Mouse (Mus musculus): Measurements from ENCODE around the gene Arhgap15.
"Not testable (repeated sequence)": the region's sequence is repeated elsewhere in the genome, so short reads cannot be mapped to it uniquely, and the experiment has no call there.

Arhgap15 gene

DNA sequence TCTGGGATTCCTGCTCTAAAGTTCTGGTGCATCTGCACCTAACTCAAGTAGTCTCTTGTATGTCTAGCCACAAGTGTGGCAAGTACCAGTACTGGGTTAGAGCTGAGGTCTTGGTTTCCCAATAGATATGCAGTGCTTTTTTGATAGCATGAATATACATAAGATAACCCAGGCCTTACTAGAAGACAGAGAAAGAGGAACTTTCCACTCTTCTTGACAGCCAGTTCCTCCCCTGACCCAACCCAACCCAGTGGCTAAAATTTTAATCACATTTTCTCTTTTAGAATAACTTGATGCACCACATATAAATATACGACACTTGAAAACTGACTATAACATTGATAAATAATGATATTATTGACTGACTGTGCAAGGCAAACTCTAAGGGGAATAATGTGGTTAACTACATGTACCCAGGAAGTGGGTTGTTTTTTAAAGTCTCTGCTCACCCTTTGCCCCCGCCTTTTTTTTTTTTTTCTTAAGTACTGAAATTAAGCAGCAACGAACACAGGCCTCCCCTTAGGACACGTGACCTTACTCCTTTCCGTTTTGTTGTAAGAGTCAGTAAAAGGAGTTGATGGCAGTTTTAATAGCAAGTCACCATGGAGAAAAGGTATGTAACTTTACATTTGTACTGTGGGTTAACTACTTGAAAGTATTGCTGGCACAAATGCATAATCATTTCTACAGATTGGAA lies at the start of gene Arhgap15:
Gene Arhgap15, plus strand, starts transcription at position 538 of the 697 bp plus-strand sequence.
- no peak for DNase-seq

DNA sequence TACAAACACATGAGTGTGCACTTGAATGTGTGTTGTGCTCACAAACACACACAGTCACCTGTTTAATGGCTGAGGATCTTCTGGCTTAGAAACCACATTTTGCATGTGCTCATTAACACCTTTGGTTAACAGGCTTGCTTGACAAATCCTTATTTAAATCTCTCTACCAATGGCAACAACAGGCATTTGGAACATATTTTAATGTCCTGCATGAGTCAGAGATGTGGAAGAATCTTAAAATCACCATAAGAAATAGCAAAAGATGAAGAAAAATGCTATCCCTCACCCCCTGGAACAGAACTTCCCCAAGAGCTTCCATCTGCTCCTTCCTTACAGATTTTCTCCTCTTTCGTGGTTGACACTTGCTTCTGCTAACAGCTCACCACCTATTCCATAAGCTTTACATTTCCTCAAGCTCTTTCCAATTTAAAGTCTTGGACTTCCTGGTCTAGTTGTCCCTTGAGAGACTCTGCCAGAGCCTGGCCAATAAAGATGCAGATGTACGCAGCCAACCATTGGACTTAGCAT lies 35.9 kb upstream of the Arhgap15 start:
- no peak for DNase-seq

DNA sequence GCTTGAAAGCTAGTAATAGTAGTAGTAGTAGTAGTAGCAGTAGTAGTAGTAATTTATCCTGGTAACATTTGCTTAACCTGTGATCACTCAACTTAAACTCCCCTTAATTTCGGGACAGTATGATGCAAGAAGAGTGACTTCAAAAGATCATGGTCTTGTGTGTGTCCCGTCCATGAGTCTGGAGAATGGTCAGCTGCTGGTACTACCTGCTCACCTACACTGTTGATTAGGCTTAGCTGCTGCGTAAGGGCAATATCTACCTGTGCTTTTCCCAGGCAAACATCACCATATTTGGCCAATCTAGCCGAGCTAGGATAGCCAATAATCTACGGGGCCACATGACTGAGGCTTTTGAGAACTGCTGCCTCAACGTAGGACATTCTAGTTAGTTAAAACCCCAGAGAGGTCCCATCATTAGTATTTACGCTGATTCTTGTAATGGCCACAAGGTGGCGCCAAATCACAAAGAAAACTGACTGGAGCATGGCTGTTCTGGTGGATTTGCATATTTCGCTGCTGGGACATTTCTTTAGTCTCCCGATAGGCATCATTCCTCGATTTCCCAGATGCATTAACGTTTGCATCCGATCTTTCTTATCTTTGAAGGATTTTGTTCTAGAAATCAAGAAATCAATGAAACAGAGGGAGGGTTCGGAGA lies 26.0 kb upstream of the Arhgap15 start:
- DNase-seq: peak; percentile 32

DNA sequence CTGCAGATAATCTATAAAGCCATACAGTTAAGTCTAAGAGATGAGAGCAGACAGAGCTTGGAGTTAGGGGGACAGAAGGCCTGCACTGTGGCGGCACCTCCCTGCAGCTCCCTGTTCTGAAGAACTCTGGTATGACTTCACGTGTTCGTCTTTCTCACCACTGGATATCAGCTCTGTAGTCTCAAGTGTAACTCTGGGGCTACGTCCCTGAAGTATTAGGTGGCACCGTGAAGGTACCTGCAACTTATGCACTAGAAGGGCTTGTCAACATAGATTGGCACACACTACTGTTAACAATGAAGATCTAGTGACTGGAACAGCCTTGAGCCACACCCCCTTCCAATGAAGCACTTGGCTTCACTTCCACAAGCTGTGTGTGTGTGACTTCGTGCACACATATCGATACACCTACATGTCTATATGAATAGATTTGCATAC lies 25.5 kb upstream of the Arhgap15 start:
- DNase-seq: peak; percentile 2

DNA sequence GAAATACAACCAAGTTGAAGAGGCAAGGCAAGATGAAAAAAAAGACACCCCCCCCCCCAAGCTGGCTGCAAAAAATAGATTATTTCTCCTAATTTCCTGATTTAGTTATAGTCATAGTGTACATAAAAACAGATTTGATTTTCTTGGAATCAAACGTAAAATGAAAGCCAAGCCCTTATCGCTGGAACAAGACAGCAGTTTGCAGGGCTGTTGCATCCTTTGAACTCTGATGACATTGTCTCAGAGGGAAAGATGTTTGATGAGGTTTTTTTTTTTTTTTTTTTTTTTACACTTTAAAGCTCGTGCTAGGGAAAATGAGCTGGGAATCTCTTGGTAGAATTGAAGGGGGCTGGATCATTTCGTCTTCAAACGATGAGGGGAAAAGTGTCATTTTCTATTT lies 21.4 kb upstream of the Arhgap15 start:
- DNase-seq: no peak

DNA sequence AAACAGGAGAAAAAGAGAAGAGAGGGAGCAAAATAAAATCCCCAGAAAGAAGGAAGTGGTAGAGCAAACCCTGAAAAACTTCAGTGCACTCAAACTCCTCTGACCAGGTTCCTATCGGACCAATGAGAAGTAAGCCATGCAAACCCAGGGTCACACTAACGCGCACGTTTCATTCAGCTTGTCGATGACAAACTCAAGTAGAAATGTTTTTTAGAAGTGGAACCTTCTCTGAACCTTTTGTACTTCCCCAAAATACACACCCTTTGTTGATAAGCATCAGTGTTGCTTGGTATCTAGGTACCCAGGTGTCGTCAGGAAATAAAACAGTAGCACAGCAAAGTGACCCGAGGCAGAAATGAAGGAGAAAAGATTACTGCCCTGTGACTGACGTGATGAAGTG lies 20.9 kb upstream of the Arhgap15 start:
- DNase-seq: no peak

DNA sequence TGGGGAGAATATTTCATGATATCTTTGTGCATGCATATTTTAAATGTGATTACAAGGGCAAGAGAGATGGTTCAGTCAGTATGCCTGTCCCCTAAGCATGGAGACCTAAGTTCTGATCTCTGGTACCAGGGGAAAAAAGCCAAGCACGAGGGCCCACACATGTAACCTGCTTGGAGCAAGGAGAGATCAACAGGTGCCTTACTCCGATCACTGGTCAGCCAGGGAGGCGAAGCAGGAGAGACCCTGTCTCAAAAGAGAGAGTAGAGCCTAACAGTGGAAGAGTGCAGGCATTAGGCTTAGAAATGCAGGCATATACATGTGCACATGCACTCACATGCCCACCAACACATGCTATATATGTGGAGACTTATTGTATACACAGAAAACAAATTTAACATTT lies 19.8 kb upstream of the Arhgap15 start:
- no peak for DNase-seq

DNA sequence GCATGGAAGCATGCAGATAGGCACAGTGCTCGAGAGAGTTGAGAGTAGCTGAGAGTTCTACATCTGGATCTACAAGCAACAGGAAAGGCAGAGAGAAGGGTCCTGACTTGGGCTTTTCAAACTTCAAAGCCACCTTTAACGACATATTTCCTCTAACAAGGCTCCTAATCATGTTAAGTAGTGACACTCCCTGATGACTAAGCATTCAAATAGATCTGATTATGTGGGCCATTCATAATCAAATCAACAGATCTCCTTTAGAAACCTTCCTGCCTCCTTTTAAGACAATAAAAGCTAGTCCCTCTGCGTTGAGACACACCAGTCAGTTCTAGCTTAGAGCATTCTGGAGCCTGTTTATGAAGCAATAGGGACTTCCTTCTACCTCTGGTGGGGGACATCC lies 16.2 kb upstream of the Arhgap15 start:
- DNase-seq: no peak

DNA sequence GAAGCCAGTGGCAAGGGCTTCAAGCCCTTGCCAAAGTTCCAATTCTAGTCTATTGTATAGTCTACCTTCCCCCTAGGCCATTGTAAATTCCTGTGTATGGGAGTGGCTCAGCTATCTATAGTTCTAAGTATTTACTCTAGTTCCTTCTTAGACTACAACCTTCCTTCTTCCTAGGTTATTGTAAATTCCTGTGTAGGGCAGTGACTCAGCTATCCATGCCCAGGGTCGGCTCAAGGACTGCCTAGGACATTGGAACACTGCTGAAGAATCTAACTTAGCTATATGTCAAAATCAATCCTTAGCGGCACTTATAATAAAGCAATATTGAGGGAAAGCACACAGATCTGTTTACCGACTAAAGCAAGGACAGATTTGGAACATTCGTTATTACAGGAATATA lies 13.6 kb upstream of the Arhgap15 start:
- DNase-seq: not testable (repeated sequence)

DNA sequence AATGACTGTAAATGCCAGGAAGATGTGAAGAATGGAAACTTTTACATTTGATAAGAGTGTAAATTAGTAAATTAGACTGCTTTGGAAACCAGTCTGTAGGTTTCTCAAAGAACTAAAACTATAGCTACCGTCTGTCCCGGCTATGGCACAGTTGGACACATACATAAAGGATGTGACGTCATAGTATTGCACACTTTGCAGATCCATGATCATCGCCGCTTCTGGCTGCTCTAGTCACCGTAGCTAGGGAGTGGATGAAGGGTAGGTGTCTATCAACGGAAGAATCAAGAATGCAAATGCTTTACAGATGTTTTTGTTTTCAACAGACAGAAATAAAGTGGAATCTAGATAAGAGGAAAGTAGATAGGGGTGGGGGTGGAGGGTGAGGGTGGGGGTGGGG lies 11.1 kb upstream of the Arhgap15 start:
- DNase-seq: no peak

DNA sequence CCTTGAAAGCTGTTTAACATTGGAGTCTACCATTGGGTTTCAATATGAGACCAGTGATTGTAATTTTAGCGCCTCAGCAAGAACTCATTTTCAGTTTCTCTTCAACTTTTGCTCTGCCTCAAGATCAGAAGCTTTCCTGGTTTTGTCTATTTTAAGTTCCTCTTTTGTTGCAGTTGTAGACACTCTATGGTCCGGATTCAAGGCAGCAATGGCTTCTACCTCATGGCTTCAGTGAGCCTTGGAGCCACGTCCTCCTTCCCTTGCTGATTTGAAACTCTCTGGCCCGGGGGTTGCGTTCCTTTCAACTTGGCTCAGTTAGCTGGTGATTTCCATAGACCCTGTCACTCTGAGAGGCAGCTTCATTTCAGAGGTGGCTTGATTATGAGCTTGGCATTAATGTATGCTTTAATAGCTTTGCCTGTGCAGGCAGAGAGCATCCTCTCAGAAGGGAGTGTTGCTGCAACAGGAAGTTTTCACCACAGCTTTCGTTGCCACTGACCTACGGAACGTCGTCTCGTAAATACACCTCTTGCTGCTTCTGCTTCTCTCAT lies 10.0 kb upstream of the Arhgap15 start:
- DNase-seq: no peak

DNA sequence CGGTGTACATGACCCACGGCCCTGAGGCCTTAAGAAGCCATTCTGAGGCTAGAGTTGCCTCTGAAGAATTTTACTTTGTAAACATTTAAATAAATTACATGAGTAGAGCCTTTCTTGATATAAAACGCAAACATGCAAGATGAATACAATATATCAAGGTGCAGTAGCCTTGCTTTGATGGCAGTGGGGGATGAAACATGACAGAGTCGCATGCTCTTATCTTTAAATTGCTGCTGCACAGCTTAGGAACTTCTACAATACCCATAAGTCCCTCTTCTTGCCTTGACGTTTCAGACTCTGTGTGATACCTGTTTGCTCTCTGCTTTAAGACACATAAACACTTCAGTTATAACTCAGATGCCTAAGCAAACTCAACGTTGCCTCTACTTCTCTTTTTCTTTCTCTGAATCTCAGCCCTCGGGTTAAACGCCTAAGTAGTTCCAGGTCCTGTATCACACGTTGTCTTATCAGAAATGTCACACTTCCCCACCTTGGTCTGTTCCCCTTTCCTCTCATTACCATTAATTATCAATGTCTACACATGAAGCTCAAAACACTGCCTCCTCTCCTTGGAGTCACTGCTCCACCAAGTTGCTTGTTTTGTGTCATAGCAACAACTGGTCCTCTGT lies 9.3 kb upstream of the Arhgap15 start:
- no peak for DNase-seq

DNA sequence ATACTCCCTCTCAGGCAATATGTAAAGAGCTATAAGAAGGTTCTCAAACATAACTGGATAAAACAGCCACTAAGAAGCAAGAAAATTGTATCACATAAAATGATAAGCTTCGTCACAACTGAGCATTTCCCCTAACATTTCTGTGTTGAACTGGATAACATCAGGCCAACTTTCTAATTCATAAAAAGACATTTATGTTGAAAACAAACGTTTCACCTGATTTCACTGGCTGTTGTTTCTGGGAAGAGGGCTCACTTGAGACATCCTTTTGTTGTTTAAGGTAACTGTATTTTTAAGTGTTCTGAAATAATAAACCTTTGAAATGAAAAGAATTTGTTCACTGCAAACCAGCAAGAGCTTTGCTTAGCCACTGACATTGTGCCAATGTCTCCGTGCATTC lies 697 bp downstream of the Arhgap15 start:
- DNase-seq: no peak

DNA sequence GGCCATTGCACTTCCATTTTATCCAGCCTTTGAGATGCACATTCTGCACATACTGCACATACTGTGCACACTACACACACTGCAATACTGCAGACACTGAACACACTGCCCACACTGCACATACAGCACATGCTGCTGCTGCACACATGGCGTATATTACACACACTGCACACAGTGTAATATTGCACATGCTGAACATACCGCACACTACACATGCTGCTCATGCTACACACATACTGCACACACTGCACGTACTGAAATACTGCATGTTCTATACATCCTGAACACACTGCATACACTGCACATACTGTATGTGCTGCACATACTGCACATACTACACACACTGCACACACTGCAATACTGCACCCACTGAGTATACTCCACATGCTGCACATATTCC lies 7.3 kb downstream of the Arhgap15 start:
- no peak for DNase-seq

DNA sequence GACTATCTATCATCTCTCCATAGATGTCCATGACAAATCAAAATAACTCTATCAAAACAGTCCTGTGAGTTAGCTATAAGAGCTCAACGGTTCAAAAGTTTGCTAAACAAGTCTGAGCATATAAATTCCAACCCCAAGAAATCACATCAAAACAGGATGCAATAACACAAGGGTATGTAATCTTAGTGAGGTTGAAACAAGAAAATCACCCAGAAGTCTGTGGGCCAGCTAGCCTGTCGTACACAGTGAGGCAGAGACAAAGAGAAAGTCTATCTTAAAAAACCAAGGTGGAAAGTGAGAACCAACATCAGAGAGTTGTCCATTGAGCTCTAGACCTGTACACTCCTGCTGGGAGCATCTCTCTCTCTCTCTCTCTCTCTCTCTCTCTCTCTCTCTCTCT lies 8.0 kb downstream of the Arhgap15 start:
- DNase-seq: no peak

DNA sequence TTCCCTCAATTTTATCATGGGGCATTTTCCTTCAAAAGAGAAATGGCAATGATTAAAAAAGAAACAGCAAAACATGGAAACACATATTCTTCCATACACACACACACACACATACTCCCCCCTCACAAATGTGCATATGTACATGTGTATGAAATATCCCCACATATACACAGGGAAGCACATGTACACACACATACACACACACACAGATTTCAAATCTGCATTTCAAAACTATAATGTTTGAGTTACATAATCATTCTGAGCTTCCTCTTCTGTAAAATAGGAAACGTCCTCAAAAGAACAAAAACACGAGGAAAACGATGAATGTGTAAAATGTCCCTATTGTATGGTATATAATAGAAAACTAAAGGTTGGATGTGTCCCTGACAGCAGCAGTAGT lies 13.1 kb downstream of the Arhgap15 start:
- DNase-seq: no peak

DNA sequence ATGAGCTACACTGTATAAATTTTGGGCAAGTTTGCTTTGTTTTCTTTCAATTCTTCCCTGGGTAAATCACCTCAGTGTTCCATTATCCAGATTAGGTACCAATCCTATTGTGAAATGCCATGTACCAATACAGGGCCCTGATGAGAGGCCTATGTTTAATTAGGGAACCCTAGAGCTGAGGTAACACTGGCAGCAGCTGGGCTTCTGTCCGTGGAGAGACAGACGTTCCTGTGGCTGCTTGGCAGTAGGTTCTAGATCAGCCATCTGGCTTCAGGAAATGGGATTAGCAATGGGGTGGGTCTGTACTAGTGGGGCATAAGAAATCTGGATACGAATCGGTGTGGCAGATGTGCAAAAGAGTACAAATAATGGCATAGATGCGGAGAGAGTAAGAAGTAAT lies 14.7 kb downstream of the Arhgap15 start:
- DNase-seq: no peak

DNA sequence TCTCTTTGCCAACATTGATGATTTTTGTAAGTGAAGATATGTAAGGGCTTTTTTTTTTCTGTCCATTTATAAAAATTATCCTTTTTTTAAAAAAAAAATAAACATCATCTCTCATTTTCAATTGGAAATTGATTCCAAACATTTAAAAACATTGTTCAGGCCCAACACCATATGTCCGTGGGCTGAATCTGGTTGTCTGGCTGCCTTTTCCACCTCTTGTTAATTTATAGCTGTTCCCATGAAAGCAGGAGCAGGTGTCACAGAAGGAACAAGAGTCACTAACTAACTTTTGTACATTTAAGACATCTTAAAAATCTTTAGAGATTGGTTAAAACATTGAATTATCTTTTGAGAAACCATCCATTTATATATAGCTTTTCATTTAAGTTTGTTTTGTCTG lies 15.8 kb downstream of the Arhgap15 start:
- no peak for DNase-seq

DNA sequence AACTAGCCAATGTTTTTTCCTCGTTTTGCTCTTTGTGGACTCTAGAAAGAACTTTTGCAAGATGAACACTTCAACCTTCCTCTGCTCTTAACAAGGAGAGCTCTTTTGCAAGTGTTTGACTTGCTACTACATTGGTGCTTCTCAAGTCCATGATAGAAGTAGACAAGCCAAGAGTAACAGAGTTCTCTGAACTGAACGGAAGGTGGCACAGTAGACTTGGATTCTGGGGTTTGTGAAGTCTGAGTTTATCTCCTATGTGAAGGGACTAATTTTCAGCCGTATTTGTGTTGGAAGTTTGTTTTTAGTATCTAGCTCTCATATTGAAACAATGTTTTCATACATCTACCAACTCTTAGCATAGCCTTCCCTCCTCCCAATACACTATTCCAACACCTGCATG lies 17.6 kb downstream of the Arhgap15 start:
- no peak for DNase-seq

DNA sequence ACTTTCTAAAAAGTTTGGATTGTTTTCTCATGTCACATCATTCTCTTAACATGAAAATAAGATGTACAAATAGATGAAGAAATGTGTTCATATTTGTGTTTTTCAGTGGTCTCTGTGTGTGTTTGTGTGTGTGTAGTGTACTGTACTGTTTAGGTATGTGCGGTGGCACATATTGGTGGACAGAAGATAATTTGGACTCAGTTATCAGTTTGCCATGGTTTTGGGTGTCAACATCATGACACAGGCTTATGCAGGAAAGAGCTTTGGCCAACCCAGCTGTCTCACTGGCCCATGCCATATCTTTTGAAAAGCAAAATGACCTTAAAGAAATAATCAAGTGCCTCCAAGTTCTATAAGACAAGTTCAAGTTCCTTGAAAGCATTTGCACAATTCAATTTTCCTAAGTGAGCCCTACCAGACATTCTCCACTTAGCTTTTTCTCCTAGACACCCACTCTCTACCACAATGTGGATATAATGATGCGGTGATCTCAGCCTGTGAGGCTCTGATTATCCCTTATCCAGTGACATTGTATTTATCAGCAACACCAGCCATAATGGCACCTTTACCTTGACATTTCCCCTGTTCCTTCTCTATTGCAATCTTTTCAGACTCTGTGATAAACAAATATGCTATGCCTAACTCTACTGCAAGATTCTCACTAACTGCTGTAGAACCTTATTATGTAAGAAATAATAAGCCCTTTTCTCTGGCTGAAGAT lies 21.4 kb downstream of the Arhgap15 start:
- no peak for DNase-seq

DNA sequence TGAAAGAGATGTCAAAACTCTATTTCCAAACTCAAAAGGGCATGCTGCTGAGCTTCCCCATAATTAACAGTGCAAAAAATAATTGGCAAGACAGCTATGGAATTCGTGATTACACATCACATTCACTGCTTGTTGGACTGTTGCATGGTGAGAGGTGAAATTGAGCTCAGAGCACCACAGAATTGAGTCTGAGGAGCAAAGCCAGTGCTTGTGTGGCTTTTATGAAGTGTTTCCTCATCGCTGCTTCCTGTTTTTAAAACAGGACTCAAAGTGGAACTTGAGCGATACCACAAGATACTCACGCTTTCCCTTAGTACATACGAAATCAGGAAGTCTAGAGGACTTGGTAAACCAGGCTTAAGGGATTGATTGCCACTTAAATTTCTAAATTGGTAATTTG lies 24.0 kb downstream of the Arhgap15 start:
- no peak for DNase-seq

DNA sequence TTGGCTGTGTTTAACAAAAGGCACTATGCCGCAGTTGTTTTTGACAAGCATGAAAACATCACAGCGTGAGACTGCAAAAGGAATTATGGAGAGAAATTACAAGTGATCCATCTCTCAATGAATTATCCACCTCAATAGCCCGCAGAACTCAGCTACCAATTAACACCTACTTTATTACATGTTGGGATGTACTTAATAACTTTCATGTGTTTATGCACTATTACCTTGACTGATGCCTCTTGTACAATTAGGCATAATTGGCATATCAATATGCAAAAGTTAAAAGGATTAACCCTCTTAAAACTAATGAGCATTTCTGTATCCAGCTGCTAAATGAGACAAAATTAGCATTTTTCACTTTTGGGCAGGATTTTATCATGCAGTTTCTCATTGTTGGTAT lies 33.5 kb downstream of the Arhgap15 start:
- DNase-seq: no peak
